Mouse (Mus musculus): ENCODE data around the gene Rdx.

- TF ChIP-seq CTCF (IDR thresholded peaks at IDR 0.05; ENCODE audit: low read depth, low read length) (no peak), POLR2A (IDR thresholded peaks at IDR 0.05; ENCODE audit: borderline replicate concordance, low read depth, low read length) (no peak)
Observed at GRCm38 (mm10) chr9:52012311-52012710, 34.7 kb upstream of the Rdx start.

All from bone marrow macrophage, adult 2 months (primary cell).